Mouse (Mus musculus) hindbrain, embryonic 16.5 days (tissue): ENCODE data around the gene Speer4b. TPM values are rescaled to one million over a fixed set of nuclear protein-coding genes. Genes with fewer than 3 reads are reported as not detected.

Experiments used
- ATAC-seq: fragments of 200-750 bp; cut with Nextera tagmentation; 2 replicates; pipeline ENCODE4 v1.8.0; 2017; ENCODE audit warnings: moderate TSS enrichment, moderate library complexity
- H3K27ac ChIP-seq: fragments of 300-500 bp; sonication (generic); 2 replicates; pipeline ENCODE4 v1.5.1; 2014; ENCODE audit warnings: low read depth, mild to moderate bottlenecking, control low read depth, low read length, moderate library complexity
- H3K27me3 ChIP-seq: fragments of 300-500 bp; sonication (generic); replicated peaks from 2 replicates; pipeline ENCODE4 v1.6.1; 2014; ENCODE audit warnings: low read length; ENCODE audit not compliant: control insufficient read depth, insufficient read depth
- H3K36me3 ChIP-seq: fragments of 300-500 bp; sonication (generic); 2 replicates; pipeline ENCODE4 v1.6.1; 2014; ENCODE audit warnings: mild to moderate bottlenecking, low read length, moderate library complexity, mixed read lengths; ENCODE audit not compliant: control insufficient read depth, insufficient read depth
- H3K4me1 ChIP-seq: fragments of 300-500 bp; sonication (generic); 2 replicates; pipeline ENCODE4 v1.6.1; 2014; ENCODE audit warnings: low read depth, low read length; ENCODE audit not compliant: control insufficient read depth, insufficient read depth
- H3K4me2 ChIP-seq: fragments of 300-500 bp; sonication (generic); 2 replicates; pipeline ENCODE4 v1.6.1; 2014; ENCODE audit warnings: mild to moderate bottlenecking, low read length, control low read depth, moderate library complexity
- H3K4me3 ChIP-seq: fragments of 300-500 bp; sonication (generic); 2 replicates; pipeline ENCODE4 v1.5.1; 2014; ENCODE audit warnings: mild to moderate bottlenecking, low read length, control low read depth, moderate library complexity
- H3K9ac ChIP-seq: fragments of 300-500 bp; sonication (generic); 2 replicates; pipeline ENCODE4 v1.6.1; 2014; ENCODE audit warnings: low read depth, mild to moderate bottlenecking, control low read depth, low read length, moderate library complexity
- H3K9me3 ChIP-seq: fragments of 300-500 bp; sonication (generic); 2 replicates; pipeline ENCODE4 v1.6.1; 2014; ENCODE audit warnings: mild to moderate bottlenecking, low read length, moderate library complexity; ENCODE audit not compliant: control insufficient read depth
- WGBS: fragments of 180-500 bp; shearing (Covaris S2); extraction: QIAGEN DNeasy Blood & Tissue Kit; methylation state at CpG from one replicate; pipeline ENCODE4 v1.1.7; 2014; 5-methylcytosine and 5-hydroxymethylcytosine counted together
- polyA plus RNA-seq: library from polyadenylated mRNA; unstranded; fragments of >200 nt; fragmentation: Nextera tagmentation; extraction: Ambion mirVana; gene quantifications from 2 replicates; pipeline ENCODE4 v1.2.1, GENCODE M21; 2015

Gene Speer4b
- polyA plus RNA-seq, 1 experiment from 2014 or later, result 1.0 TPM

- Histone ChIP-seq H3K4me2 (no peak overlapping the region), H3K27ac (no peak overlapping the region), H3K27me3 (no peaks in the 10 kb centered on the region), H3K4me3 (no peak overlapping the region), H3K9me3 (no peaks in the 10 kb centered on the region), H3K4me1 (no peaks in the 10 kb centered on the region), H3K36me3 (no peaks in the 10 kb centered on the region), H3K9ac (no peak overlapping the region)
- WGBS, result 61% methylated on average over 1 of the region's 1 CpGs
- ATAC-seq, result no peak
Measured at GRCm38 (mm10) chr5:27456981-27457380, 44.3 kb downstream of the Speer4b start.

- H3K27ac ChIP-seq, result no peak overlapping the region
- H3K9me3 ChIP-seq, result no peaks in the 10 kb centered on the region
- H3K36me3 ChIP-seq, result no peaks in the 10 kb centered on the region
- WGBS, result 87% methylated on average over 3 of the region's 3 CpGs
- no peak overlapping the region for H3K4me2 ChIP-seq
- no peak overlapping the region for H3K4me3 ChIP-seq
- no peak for ATAC-seq
- no peaks in the 10 kb centered on the region for H3K27me3 ChIP-seq
- H3K9ac ChIP-seq, result no peak overlapping the region
- no peaks in the 10 kb centered on the region for H3K4me1 ChIP-seq
Measured at GRCm38 (mm10) chr5:27454386-27454785, 46.9 kb downstream of the Speer4b start.

- no peak overlapping the region for H3K9ac ChIP-seq
- no peak; the same call in 1 of the 2 replicates for ATAC-seq
- H3K4me2 ChIP-seq, result no peak overlapping the region
- H3K36me3 ChIP-seq, result no peaks in the 10 kb centered on the region
- WGBS, result 39% methylated on average over 3 of the region's 3 CpGs
- H3K27ac ChIP-seq, result no peak overlapping the region
- no peaks in the 10 kb centered on the region for H3K4me1 ChIP-seq
- no peak overlapping the region for H3K4me3 ChIP-seq
- no peaks in the 10 kb centered on the region for H3K9me3 ChIP-seq
- no peaks in the 10 kb centered on the region for H3K27me3 ChIP-seq
Measured at GRCm38 (mm10) chr5:27453201-27453845, 47.9 kb downstream of the Speer4b start.
